Mouse (Mus musculus) hindbrain, embryonic 14.5 days (tissue): ENCODE measurements at regions not wholly inside any gene's neighbourhood (a gene's known extent, or its start where the extent isn't known, plus 50 kb on each side); places are given as distances from the start of the nearest gene placed in this dataset.

Experiments used
- ATAC-seq: fragments of 200-750 bp; cut with Nextera tagmentation; 2 replicates; pipeline ENCODE4 v1.8.0; 2017; ENCODE audit warnings: moderate number of reproducible peaks, mild to moderate bottlenecking, moderate TSS enrichment, moderate library complexity; ENCODE audit not compliant: low FRiP score
- DNase-seq: peaks from one replicate; pipeline ENCODE4 v3.0.0-alpha.2; 2015; ENCODE audit warnings: low spot score
- H3K27ac ChIP-seq: fragments of 300-500 bp; sonication (generic); 2 replicates; pipeline ENCODE4 v1.5.1; 2014; ENCODE audit warnings: mild to moderate bottlenecking, moderate library complexity
- H3K27me3 ChIP-seq: fragments of 300-500 bp; sonication (generic); 2 replicates; pipeline ENCODE4 v1.6.1; 2014; ENCODE audit warnings: mild to moderate bottlenecking, low read length, mixed read lengths; ENCODE audit not compliant: control insufficient read depth, insufficient read depth
- H3K36me3 ChIP-seq: fragments of 300-500 bp; sonication (generic); replicated peaks from 2 replicates; pipeline ENCODE4 v1.6.1; 2014; ENCODE audit not compliant: control insufficient read depth, insufficient read depth
- H3K4me1 ChIP-seq: fragments of 300-500 bp; sonication (generic); replicated peaks from 2 replicates; pipeline ENCODE4 v1.6.1; 2014; ENCODE audit warnings: antibody characterized with exemption, low read length, mixed read lengths; ENCODE audit not compliant: control insufficient read depth, insufficient read depth
- H3K4me2 ChIP-seq: fragments of 300-500 bp; sonication (generic); replicated peaks from 2 replicates; pipeline ENCODE4 v1.6.1; 2014; ENCODE audit warnings: mild to moderate bottlenecking, moderate library complexity
- H3K4me3 ChIP-seq: fragments of 300-500 bp; sonication (generic); replicated peaks from 2 replicates; pipeline ENCODE4 v1.5.1; 2014; ENCODE audit warnings: mild to moderate bottlenecking, low read length
- H3K9ac ChIP-seq: fragments of 300-500 bp; sonication (generic); 2 replicates; pipeline ENCODE4 v1.6.1; 2014
- H3K9me3 ChIP-seq: fragments of 300-500 bp; sonication (generic); 2 replicates; pipeline ENCODE4 v1.6.1; 2016; ENCODE audit warnings: low read length; ENCODE audit not compliant: control insufficient read depth
- WGBS: fragments of 180-500 bp; shearing (Covaris S2); extraction: QIAGEN DNeasy Blood & Tissue Kit; methylation state at CpG from one replicate; pipeline ENCODE4 v1.1.7; 2014; 5-methylcytosine and 5-hydroxymethylcytosine counted together

GRCm38 (mm10) chr1:12398146-12398884 is 984.4 kb downstream of the A830018L16Rik start:
- ATAC-seq (no peak), DNase-seq (no peak)
- Histone ChIP-seq H3K9me3 (no peaks in the 10 kb centered on the region), H3K27ac (no peak overlapping the region), H3K9ac (no peak overlapping the region), H3K4me3 (no peak overlapping the region), H3K4me2 (no peak overlapping the region), H3K4me1 (no peaks in the 10 kb centered on the region), H3K27me3 (no peaks in the 10 kb centered on the region), H3K36me3 (no peaks in the 10 kb centered on the region)
- 19% methylated on average over 7 of the region's 7 CpGs for WGBS

GRCm38 (mm10) chr1:12405391-12406270 is 991.7 kb downstream of the A830018L16Rik start:
- no peak for DNase-seq
- 85% methylated on average over 4 of the region's 4 CpGs for WGBS
- H3K9ac ChIP-seq = no peak overlapping the region

GRCm38 (mm10) chr1:12409738-12410523 is 996.0 kb downstream of the A830018L16Rik start:
- Histone ChIP-seq H3K9me3 (no peaks in the 10 kb centered on the region), H3K27me3 (no peaks in the 10 kb centered on the region), H3K4me2 (no peak overlapping the region), H3K36me3 (no peaks in the 10 kb centered on the region), H3K4me1 (no peaks in the 10 kb centered on the region), H3K9ac (no peak overlapping the region), H3K27ac (no peak overlapping the region), H3K4me3 (no peak overlapping the region)
- peak; percentile 65 for DNase-seq
- 38% methylated on average over 6 of the region's 6 CpGs for WGBS
- peak; percentile 91 for ATAC-seq

More at GRCm38 (mm10) chr1:12405391-12406270, 991.7 kb downstream of the A830018L16Rik start:
- ATAC-seq = no peak
- H3K4me2 ChIP-seq = no peak overlapping the region
- H3K9me3 ChIP-seq = no peaks in the 10 kb centered on the region
- no peak overlapping the region for H3K4me3 ChIP-seq
- H3K36me3 ChIP-seq = no peaks in the 10 kb centered on the region
- no peaks in the 10 kb centered on the region for H3K27me3 ChIP-seq
- no peak overlapping the region for H3K27ac ChIP-seq
- H3K4me1 ChIP-seq = no peaks in the 10 kb centered on the region

GRCm38 (mm10) chr1:12410524-12410886 is 996.6 kb downstream of the A830018L16Rik start:
- peak; percentile 59; the same call in 1 of the 2 replicates for ATAC-seq
- no peaks in the 10 kb centered on the region for H3K4me1 ChIP-seq
- H3K9me3 ChIP-seq = no peaks in the 10 kb centered on the region
- no peak for DNase-seq
- no peaks in the 10 kb centered on the region for H3K36me3 ChIP-seq
- H3K27me3 ChIP-seq = no peaks in the 10 kb centered on the region
- no peak overlapping the region for H3K4me2 ChIP-seq
- no peak overlapping the region for H3K9ac ChIP-seq
- no peak overlapping the region for H3K27ac ChIP-seq
- no peak overlapping the region for H3K4me3 ChIP-seq

GRCm38 (mm10) chr1:12424510-12424909 is 1010.6 kb downstream of the A830018L16Rik start:
- H3K4me1 ChIP-seq = no peaks in the 10 kb centered on the region
- no peaks in the 10 kb centered on the region for H3K9me3 ChIP-seq
- WGBS = 61% methylated on average over 2 of the region's 2 CpGs
- no peaks in the 10 kb centered on the region for H3K27me3 ChIP-seq
- H3K36me3 ChIP-seq = no peaks in the 10 kb centered on the region
- H3K4me2 ChIP-seq = no peak overlapping the region
- DNase-seq (no peak), ATAC-seq (no peak)
- no peak overlapping the region for H3K27ac ChIP-seq
- no peak overlapping the region for H3K9ac ChIP-seq
- no peak overlapping the region for H3K4me3 ChIP-seq

- H3K4me1 ChIP-seq = 0 out of 2 replicates have a peak, but pooled peaks cover 4% of the 10 kb centered on the region
- H3K4me2 ChIP-seq = no peak overlapping the region
- no peak overlapping the region for H3K9ac ChIP-seq
- WGBS = 81% methylated on average over 2 of the region's 2 CpGs
- DNase-seq = no peak
- H3K36me3 ChIP-seq = no peaks in the 10 kb centered on the region
- no peak overlapping the region for H3K27ac ChIP-seq
- no peak overlapping the region for H3K4me3 ChIP-seq
- H3K27me3 ChIP-seq = no peaks in the 10 kb centered on the region
- H3K9me3 ChIP-seq = no peaks in the 10 kb centered on the region
- no peak for ATAC-seq
These were observed 1024.0 kb downstream of the A830018L16Rik start for GRCm38 (mm10) chr1:12437894-12438293.

GRCm38 (mm10) chr1:12466255-12466654 is 1052.3 kb downstream of the A830018L16Rik start:
- H3K4me3 ChIP-seq = no peak overlapping the region
- ATAC-seq = no peak
- 89% methylated on average over 2 of the region's 2 CpGs for WGBS

GRCm38 (mm10) chr1:12478983-12479763 is 1065.3 kb downstream of the A830018L16Rik start:
- Histone ChIP-seq H3K9ac (no peak overlapping the region), H3K27ac (no peak overlapping the region), H3K4me2 (no peak overlapping the region), H3K4me3 (no peak overlapping the region), H3K36me3 (no peaks in the 10 kb centered on the region), H3K4me1 (no peaks in the 10 kb centered on the region), H3K9me3 (no peaks in the 10 kb centered on the region), H3K27me3 (no peaks in the 10 kb centered on the region)
- WGBS = 69% methylated on average over 5 of the region's 5 CpGs
- ATAC-seq = no peak
- DNase-seq = no peak

More at GRCm38 (mm10) chr1:12466255-12466654, 1052.3 kb downstream of the A830018L16Rik start:
- no peaks in the 10 kb centered on the region for H3K36me3 ChIP-seq
- H3K9ac ChIP-seq = no peak overlapping the region
- no peaks in the 10 kb centered on the region for H3K9me3 ChIP-seq
- no peaks in the 10 kb centered on the region for H3K27me3 ChIP-seq
- DNase-seq = no peak
- no peak overlapping the region for H3K4me2 ChIP-seq
- H3K27ac ChIP-seq = no peak overlapping the region
- H3K4me1 ChIP-seq = no peaks in the 10 kb centered on the region
